Mouse (Mus musculus) liver, embryonic 14.5 days (tissue): ENCODE results near the gene Rhbdd1. TPM values are rescaled to one million over a fixed set of nuclear protein-coding genes. Genes with fewer than 3 reads are reported as not detected.

Experiments used
- ATAC-seq: fragments of 200-750 bp; cut with Nextera tagmentation; 2 replicates; pipeline ENCODE4 v1.8.0; 2017; ENCODE audit warnings: moderate number of reproducible peaks, mild to moderate bottlenecking, moderate library complexity; ENCODE audit not compliant: insufficient read depth
- DNase-seq, 3 experiments: peaks; one replicate each; pipeline ENCODE4 v3.0.0-alpha.2; 2012 to 2013; ENCODE audit warnings: low read depth in 3 of 3, low spot score in 3 of 3
- H3K27ac ChIP-seq: fragments of 300-500 bp; sonication (generic); 2 replicates; pipeline ENCODE4 v1.5.1; 2014; ENCODE audit warnings: moderate library complexity, mild to moderate bottlenecking, control low read depth, inconsistent platforms
- H3K27me3 ChIP-seq: fragments of 300-500 bp; sonication (generic); 2 replicates; pipeline ENCODE4 v1.6.1; 2014; ENCODE audit warnings: mild to moderate bottlenecking, low read length, moderate library complexity; ENCODE audit not compliant: control insufficient read depth, insufficient read depth
- H3K36me3 ChIP-seq: fragments of 300-500 bp; sonication (generic); replicated peaks from 2 replicates; pipeline ENCODE4 v1.6.1; 2014; ENCODE audit warnings: low read depth; ENCODE audit not compliant: control insufficient read depth, insufficient read depth
- H3K4me1 ChIP-seq, 2 experiments: fragments of 200-500 bp in 1 of 2; fragments of 300-500 bp in 1 of 2; sonication (generic) in 1 of 2; replicated peaks; 2 replicates each; pipeline ENCODE4 v1.6.1; 2012 to 2014; ENCODE audit warnings: antibody characterized with exemption in 1 of 2, inconsistent platforms in 1 of 2, low read length in 1 of 2; ENCODE audit not compliant: control insufficient read depth in 2 of 2, insufficient read depth in 2 of 2
- H3K4me2 ChIP-seq: fragments of 300-500 bp; sonication (generic); 2 replicates; pipeline ENCODE4 v1.6.1; 2014; ENCODE audit warnings: low read depth, mild to moderate bottlenecking, control low read depth, moderate library complexity
- H3K4me3 ChIP-seq, 2 experiments: fragments of 200-500 bp in 1 of 2; fragments of 300-500 bp in 1 of 2; sonication (generic) in 1 of 2; 2 replicates each; pipeline ENCODE4 v1.5.1; 2012 to 2014; ENCODE audit warnings: low read depth in 2 of 2, low read length in 2 of 2, mild to moderate bottlenecking in 2 of 2, control low read depth in 1 of 2, inconsistent platforms in 1 of 2, moderate library complexity in 1 of 2; ENCODE audit not compliant: insufficient read depth in 1 of 2
- H3K9ac ChIP-seq: fragments of 300-500 bp; sonication (generic); replicated peaks from 2 replicates; pipeline ENCODE4 v1.6.1; 2014; ENCODE audit warnings: mild to moderate bottlenecking, control low read depth, moderate library complexity
- H3K9me3 ChIP-seq: fragments of 300-500 bp; sonication (generic); 2 replicates; pipeline ENCODE4 v1.6.1; 2016; ENCODE audit warnings: low read length, mixed read lengths; ENCODE audit not compliant: control insufficient read depth
- CTCF ChIP-seq: IDR thresholded peaks from 2 replicates; pipeline ENCODE4 v1.5.1; 2016; ENCODE audit warnings: antibody characterized with exemption, low read depth, control low read depth
- EP300 ChIP-seq: IDR thresholded peaks from 2 replicates; pipeline ENCODE4 v1.6.1; 2016; ENCODE audit warnings: antibody characterized with exemption, low read depth
- WGBS: fragments of 180-500 bp; shearing (Covaris S2); extraction: QIAGEN DNeasy Blood & Tissue Kit; methylation state at CpG from one replicate; pipeline ENCODE4 v1.1.7; 2014; ENCODE audit not compliant: insufficient replicate concordance; 5-methylcytosine and 5-hydroxymethylcytosine counted together
- polyA plus RNA-seq, 2 experiments: library from polyadenylated mRNA; depleted of rRNA in 1 of 2; stranded (reverse) in 1 of 2; unstranded in 1 of 2; fragments of >200 nt; fragmentation: Nextera tagmentation in 1 of 2; extraction: Ambion mirVana in 1 of 2; gene quantifications; 2 replicates each; pipeline versions ENCODE4 v1.2.1 to v1.2.3; 2012 to 2014

Rhbdd1 gene
- polyA plus RNA-seq, 2 experiments: 4.9 to 5.8 TPM

DNA sequence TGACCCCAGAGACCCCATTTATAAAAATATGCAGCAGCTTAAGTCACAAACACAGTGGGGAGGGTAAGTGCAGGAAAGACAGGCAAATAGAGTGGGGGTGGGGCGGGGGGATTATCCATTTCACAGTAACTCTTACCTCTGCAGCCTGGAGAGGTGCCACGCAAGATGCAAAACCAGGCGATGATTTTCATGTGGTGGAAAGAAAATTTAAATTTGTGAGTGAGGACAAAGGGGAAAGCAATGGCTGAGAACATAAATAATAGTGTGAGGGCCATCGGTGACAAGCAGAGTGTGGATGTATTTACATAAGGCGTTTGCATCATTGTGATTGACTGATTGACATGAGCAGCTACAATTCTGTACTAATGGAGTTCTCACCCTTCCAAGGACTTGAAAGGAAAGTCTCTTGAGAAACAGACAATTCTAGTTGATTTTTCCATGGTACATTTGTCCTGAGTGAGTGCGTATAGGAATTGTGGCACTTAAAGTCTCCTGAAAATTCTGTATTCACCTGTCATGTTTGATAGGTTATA, 149.1 kb downstream of the Rhbdd1 start:
- H3K9me3 ChIP-seq: no peaks in the 10 kb centered on the region
- H3K9ac ChIP-seq: no peak overlapping the region
- no peak overlapping the region for H3K27ac ChIP-seq
- H3K36me3 ChIP-seq: no peaks in the 10 kb centered on the region
- ATAC-seq: no peak
- no peak overlapping the region for H3K4me3 ChIP-seq
- WGBS: 42% methylated on average over 6 of the region's 6 CpGs
- H3K27me3 ChIP-seq: no peaks in the 10 kb centered on the region
- no peak for DNase-seq
- no peak overlapping the region for H3K4me2 ChIP-seq
- TF ChIP-seq EP300 (no peak), CTCF (no peak)
- no peaks in the 10 kb centered on the region for H3K4me1 ChIP-seq

DNA sequence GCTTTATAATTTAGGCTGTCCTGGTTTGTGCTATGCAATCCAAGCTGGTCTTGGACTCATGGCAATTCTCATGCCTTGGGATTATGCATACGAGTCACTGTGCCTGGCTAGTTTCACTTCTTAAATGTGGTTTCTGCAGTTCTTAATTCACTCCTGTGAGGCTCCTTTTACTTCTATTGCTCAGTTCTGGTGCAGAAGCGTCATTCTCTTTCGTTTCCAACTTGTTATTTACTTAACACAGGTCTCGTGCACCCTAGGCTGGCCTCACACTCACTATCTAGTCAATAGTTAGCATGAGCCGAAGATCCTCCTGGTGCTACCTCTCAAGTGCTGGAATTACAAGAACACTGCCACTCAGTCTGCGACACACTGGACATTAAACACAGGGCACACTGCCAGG, 152.6 kb downstream of the Rhbdd1 start:
- no peak overlapping the region for H3K4me2 ChIP-seq
- H3K4me1 ChIP-seq: no peaks in the 10 kb centered on the region
- no peak overlapping the region for H3K9ac ChIP-seq
- H3K27me3 ChIP-seq: no peaks in the 10 kb centered on the region
- WGBS: 56% methylated on average over 6 of the region's 6 CpGs
- no peaks in the 10 kb centered on the region for H3K9me3 ChIP-seq
- TF ChIP-seq EP300 (no peak), CTCF (no peak)
- H3K4me3 ChIP-seq: no peak overlapping the region
- no peaks in the 10 kb centered on the region for H3K36me3 ChIP-seq
- ATAC-seq (no peak), DNase-seq (no peak)
- H3K27ac ChIP-seq: no peak overlapping the region

DNA sequence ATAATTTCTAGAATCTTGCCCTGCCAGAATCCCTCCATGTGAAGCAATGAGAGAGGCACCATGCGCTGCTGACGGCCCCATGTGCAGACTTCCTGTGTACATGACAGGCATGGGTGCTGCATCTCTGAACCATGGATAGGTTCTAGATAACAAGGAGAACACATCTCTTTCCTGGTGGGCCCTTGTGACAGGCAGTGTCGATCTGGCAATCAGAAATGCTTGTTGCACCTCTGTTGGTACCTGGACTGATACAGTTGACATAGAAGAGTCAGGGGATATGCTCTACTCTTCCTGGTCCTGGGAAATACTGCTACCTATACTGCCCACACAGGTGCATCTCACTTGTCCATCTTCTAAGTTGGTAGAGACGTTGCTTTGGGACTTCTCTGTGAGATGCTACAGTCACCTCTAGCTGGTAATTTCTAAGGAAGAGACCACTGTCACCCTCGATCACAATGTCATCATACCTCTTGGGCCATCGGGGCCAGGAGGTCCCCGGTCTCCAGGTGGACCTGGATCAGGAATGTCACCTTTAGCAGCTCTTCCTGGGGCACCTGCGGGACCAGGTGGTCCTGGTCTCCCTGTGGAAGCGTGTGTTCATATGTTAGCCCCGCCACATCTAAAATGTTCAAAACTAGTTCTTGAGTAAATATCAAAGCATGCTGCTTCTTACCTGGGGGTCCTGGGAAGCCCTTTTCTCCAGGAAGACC, 154.4 kb downstream of the Rhbdd1 start:
- H3K4me3 ChIP-seq: no peak overlapping the region
- no peak overlapping the region for H3K9ac ChIP-seq
- H3K27ac ChIP-seq: no peak overlapping the region
- no peak for ATAC-seq
- no peaks in the 10 kb centered on the region for H3K27me3 ChIP-seq
- no peaks in the 10 kb centered on the region for H3K36me3 ChIP-seq
- H3K4me2 ChIP-seq: no peak overlapping the region
- 61% methylated on average over 10 of the region's 10 CpGs for WGBS
- no peak for DNase-seq
- no peak for TF ChIP-seq EP300
- TF ChIP-seq CTCF: no peak
- no peaks in the 10 kb centered on the region for H3K4me1 ChIP-seq
- no peaks in the 10 kb centered on the region for H3K9me3 ChIP-seq

DNA sequence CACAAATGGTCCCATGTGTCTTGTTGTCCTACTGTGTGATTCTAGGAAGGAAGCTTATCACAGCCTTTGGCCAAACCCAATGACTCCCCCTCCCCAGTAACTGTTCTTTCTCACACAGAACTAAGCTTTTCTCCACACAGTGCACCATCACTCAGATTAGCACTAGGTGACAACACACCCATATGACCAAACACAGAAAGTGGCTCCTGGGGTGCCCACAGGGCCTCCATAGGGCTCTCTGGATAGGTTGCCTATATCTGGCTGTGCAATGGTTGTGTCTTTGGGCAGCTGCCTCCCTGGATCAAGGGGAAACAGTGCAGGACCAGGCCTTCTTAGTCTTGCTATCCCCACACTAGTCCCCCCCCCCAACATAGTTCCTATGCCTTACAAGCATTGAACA, 157.2 kb downstream of the Rhbdd1 start:
- Histone ChIP-seq H3K36me3 (no peaks in the 10 kb centered on the region), H3K27me3 (no peaks in the 10 kb centered on the region), H3K4me3 (no peak overlapping the region), H3K9me3 (no peaks in the 10 kb centered on the region), H3K4me2 (no peak overlapping the region), H3K9ac (no peak overlapping the region), H3K4me1 (no peaks in the 10 kb centered on the region), H3K27ac (no peak overlapping the region)
- TF ChIP-seq CTCF: no peak
- TF ChIP-seq EP300: no peak
- ATAC-seq (no peak), DNase-seq (no peak)

DNA sequence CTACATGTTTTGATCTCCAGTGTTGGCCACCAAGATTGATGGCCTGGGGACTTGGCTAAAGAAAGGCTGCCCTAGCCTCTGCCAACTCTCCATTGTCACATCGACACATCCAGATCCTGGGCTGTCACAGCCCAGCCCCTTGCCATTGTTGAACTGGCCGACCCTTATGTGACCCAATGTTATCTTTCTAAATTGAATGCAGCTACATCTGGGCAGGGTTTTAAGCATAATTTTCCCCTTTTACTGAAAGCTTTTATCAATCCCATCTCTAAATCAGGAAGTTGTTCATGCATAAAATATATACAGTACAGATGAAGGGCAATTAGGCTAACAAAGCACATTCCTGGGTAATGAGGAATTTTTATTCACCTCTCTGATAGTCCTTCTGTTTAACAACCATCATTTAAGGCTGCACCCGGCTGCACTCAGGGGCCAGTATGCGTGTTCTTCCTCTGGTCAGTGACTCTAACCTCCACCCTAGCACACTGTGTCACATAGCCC, 158.3 kb downstream of the Rhbdd1 start:
- H3K9ac ChIP-seq: no peak overlapping the region
- H3K4me3 ChIP-seq: no peak overlapping the region
- H3K27ac ChIP-seq: no peak overlapping the region
- no peak for TF ChIP-seq EP300
- no peak for TF ChIP-seq CTCF
- H3K27me3 ChIP-seq: no peaks in the 10 kb centered on the region
- no peaks in the 10 kb centered on the region for H3K4me1 ChIP-seq
- no peak overlapping the region for H3K4me2 ChIP-seq
- no peak for ATAC-seq
- WGBS: 34% methylated on average over 4 of the region's 4 CpGs
- no peaks in the 10 kb centered on the region for H3K9me3 ChIP-seq
- no peak for DNase-seq
- H3K36me3 ChIP-seq: no peaks in the 10 kb centered on the region
